Mouse (Mus musculus) thymus, postnatal 4 days (tissue): Measurements from ENCODE around the gene Iglon5.

ENCODE experiments used
- DNase-seq: peaks from one replicate; pipeline ENCODE4 v3.0.0; 2021

Iglon5 gene

DNA sequence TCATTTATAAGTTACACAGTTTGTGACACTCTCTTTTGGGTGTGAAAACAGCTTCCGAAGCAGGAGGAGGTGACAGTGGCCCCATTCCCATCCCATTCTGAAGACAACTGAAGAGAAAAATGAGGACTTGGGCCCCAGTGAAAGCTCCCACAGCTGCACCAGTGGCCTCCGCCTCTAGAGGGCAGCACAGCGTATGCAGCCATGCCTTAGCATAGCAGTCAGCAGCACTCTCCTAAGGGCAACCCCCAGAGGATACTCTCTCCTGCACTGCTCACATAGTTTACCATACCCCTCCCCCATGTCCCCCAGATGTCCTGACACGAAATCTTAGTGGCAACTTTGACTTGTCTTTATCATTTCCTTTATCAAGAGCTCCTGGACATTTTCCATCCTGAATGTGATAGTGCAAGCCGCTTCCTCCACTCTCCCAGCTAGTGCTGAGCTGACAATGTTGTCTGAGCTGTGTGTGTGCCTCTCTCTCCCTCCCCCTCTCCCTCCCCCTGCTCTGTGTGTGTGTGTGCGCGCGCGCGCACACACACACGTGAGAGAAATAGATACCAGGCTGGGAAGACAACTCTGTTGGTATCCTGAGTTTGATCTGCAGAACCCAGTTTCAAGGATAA lies 66.8 kb downstream of the Iglon5 start:
- DNase-seq = peak; percentile 91
